Mouse (Mus musculus) lung, embryonic 16.5 days (tissue): ENCODE measurements around the gene Dbndd1. TPM values are rescaled to one million over a fixed set of nuclear protein-coding genes. Genes with fewer than 3 reads are reported as not detected.

ENCODE experiments used
- ATAC-seq: fragments of 200-750 bp; cut with Nextera tagmentation; 2 replicates; pipeline ENCODE4 v1.8.0; 2017; ENCODE audit warnings: low read depth, mild to moderate bottlenecking, moderate library complexity
- H3K27ac ChIP-seq: fragments of 300-500 bp; sonication (generic); 2 replicates; pipeline ENCODE4 v1.5.1; 2014; ENCODE audit warnings: mild to moderate bottlenecking, control low read depth, low read length
- H3K27me3 ChIP-seq: fragments of 300-500 bp; sonication (generic); 2 replicates; pipeline ENCODE4 v1.6.1; 2014; ENCODE audit warnings: low read depth, low read length, mixed read lengths; ENCODE audit not compliant: control insufficient read depth, insufficient read depth
- H3K36me3 ChIP-seq: fragments of 300-500 bp; sonication (generic); 2 replicates; pipeline ENCODE4 v1.6.1; 2014; ENCODE audit warnings: low read length; ENCODE audit not compliant: control insufficient read depth, insufficient read depth
- H3K4me1 ChIP-seq: fragments of 300-500 bp; sonication (generic); replicated peaks from 2 replicates; pipeline ENCODE4 v1.6.1; 2014; ENCODE audit warnings: low read length, mixed read lengths; ENCODE audit not compliant: control insufficient read depth, insufficient read depth
- H3K4me2 ChIP-seq: fragments of 300-500 bp; sonication (generic); 2 replicates; pipeline ENCODE4 v1.6.1; 2014; ENCODE audit warnings: low read depth, low read length, control low read depth
- H3K4me3 ChIP-seq: fragments of 300-500 bp; sonication (generic); 2 replicates; pipeline ENCODE4 v1.5.1; 2014; ENCODE audit warnings: mild to moderate bottlenecking, low read length, control low read depth
- H3K9ac ChIP-seq: fragments of 300-500 bp; sonication (generic); 2 replicates; pipeline ENCODE4 v1.6.1; 2014; ENCODE audit warnings: low read length, control low read depth
- H3K9me3 ChIP-seq: fragments of 300-500 bp; sonication (generic); 2 replicates; pipeline ENCODE4 v1.6.1; 2016; ENCODE audit warnings: low read length; ENCODE audit not compliant: control insufficient read depth
- WGBS: fragments of 180-500 bp; shearing (Covaris S2); extraction: QIAGEN DNeasy Blood & Tissue Kit; methylation state at CpG from one replicate; pipeline ENCODE4 v1.1.7; 2014; 5-methylcytosine and 5-hydroxymethylcytosine counted together
- polyA plus RNA-seq: library from polyadenylated mRNA; unstranded; fragments of >200 nt; fragmentation: Nextera tagmentation; extraction: Ambion mirVana; gene quantifications from 2 replicates; pipeline ENCODE4 v1.2.1, GENCODE M21; 2015

Dbndd1 gene
- polyA plus RNA-seq, 1 experiment from 2014 or later: 1.5 TPM

DNA sequence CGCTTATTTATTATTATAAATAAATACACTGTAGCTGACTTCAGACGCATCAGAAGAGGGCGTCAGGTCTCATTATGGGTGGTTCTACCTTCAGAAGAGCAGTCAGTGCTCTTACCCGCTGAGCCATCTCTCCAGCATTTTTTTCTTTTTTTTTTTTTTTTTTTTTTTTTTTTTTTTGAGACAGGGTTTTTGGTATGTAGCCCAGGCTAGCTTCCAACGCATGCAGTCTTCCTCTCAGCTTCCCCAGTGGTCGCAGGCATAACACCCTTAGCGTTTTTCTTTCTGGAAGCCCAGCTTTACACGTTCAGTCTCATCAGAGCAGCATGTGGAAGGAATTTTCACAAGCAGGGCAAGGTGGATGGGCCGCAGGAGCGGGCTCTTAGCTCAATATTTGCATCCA, 2.9 kb upstream of the Dbndd1 start:
- 0 out of 2 replicates have a peak overlapping the region, but pooled peaks have one; percentile 33 for H3K9ac ChIP-seq

DNA sequence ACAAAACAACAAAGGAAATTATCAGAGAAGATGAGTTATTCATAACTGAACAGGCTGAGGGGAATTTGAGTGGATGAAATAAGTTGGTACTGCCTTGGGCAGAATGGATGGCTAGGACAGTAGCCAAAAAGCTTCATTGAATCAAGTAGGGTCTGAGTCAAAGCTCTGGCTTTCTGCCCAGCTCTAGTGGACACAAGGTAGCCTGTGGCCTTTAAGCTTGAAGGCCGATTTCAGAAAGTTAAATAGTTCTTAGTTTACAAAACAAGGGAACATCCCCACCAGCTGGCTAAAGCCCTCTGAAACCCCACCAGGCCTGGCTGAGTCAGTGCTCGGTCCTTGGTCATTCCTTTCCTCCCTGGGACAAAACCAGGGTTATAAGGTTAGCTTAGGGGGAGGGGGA, 1.3 kb upstream of the Dbndd1 start:
- Histone ChIP-seq H3K27me3 (peaks cover 39% of the 10 kb centered on the region), H3K9ac (no peak overlapping the region), H3K9me3 (no peaks in the 10 kb centered on the region), H3K4me2 (no peak overlapping the region), H3K36me3 (no peaks in the 10 kb centered on the region), H3K4me1 (peaks cover 19% of the 10 kb centered on the region), H3K27ac (no peak overlapping the region), H3K4me3 (no peak overlapping the region)
- whole genome bisulfite sequencing: 29% methylated on average over 2 of the region's 2 CpGs
- no peak for ATAC-seq

More for the DNA sequence above, 2.9 kb upstream of the Dbndd1 start:
- H3K27me3 ChIP-seq: peaks cover 30% of the 10 kb centered on the region
- H3K4me1 ChIP-seq: peaks cover 19% of the 10 kb centered on the region
- ATAC-seq: no peak
- peak overlapping the region; percentile 70 for H3K4me3 ChIP-seq
- no peaks in the 10 kb centered on the region for H3K9me3 ChIP-seq
- 26% methylated on average over 10 of the region's 10 CpGs for WGBS
- H3K36me3 ChIP-seq: peaks cover 5% of the 10 kb centered on the region; the same call in 1 of the 2 replicates
- H3K27ac ChIP-seq: no peak overlapping the region
- peak overlapping the region; percentile 56 for H3K4me2 ChIP-seq

DNA sequence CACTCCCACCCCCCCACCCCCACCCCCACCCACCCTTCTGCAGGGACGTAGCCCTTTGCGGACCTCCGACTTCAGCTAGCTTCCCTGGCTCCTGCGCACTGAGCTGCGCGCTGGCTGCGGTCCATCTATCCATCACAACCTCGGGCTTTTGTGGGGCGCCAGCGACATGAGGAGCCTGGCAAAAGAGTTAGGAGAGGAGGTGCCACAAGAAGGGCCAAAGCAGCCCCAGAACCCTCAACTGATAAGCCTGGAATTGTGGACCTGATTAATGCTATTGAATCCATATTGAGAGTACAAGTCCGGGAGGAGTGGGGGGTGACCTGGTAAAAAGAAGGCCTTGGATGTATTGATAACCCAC, 256 bp upstream of the Dbndd1 start:
- Histone ChIP-seq H3K9me3 (no peaks in the 10 kb centered on the region), H3K27ac (no peak overlapping the region), H3K9ac (no peak overlapping the region), H3K27me3 (peaks cover 39% of the 10 kb centered on the region), H3K4me1 (peaks cover 19% of the 10 kb centered on the region), H3K4me3 (peak overlapping the region; percentile 73), H3K36me3 (no peaks in the 10 kb centered on the region), H3K4me2 (peak overlapping the region; percentile 99)
- WGBS: under 1% methylated on average over 11 of the region's 11 CpGs
- ATAC-seq: no peak

DNA sequence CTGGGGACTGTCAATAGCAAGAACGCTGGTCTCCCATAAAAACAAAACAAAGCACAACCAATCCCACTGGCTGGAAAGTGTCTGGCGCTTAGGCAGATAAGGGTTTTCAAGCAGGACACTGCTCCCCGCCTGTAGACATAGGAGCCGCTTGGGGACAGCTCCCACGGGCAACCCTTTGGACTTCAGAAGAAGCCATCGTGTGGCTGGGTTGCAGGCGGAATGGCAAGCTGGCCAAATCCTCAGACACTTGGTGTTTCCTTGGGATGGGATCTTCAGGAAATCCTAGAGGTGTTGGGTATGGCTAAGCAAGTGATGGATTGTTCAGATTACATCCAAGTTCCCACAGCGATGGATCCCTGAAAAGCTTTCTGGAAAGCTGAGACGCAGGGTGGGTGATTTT, 1.1 kb downstream of the Dbndd1 start:
- Histone ChIP-seq H3K9ac (peak overlapping the region; percentile 68), H3K4me2 (peak overlapping the region; percentile 99), H3K4me3 (peak overlapping the region; percentile 73), H3K27ac (no peak overlapping the region), H3K27me3 (peaks cover 39% of the 10 kb centered on the region), H3K9me3 (no peaks in the 10 kb centered on the region), H3K4me1 (peaks cover 13% of the 10 kb centered on the region), H3K36me3 (no peaks in the 10 kb centered on the region)
- ATAC-seq: no peak
- under 1% methylated on average over 9 of the region's 9 CpGs for whole genome bisulfite sequencing

DNA sequence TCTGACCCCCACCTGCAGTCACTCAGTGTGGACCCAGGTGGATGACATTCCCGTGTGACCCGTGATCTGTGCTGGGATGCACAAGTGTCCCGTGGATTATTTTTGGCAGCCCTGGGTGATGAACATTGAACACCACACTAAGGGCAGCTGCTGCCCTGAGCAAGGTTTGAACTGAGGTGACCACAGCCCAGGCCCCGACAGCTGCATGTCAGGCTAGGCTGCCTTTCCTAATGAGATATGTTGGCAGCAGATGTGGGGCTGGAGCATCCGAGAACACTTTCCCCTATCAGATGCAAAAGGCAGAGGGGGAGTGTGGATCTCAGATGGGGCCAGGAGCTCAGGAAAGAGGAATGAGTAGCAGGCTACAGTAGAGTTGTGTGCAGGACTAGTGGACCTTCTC, 4.4 kb downstream of the Dbndd1 start:
- WGBS: 76% methylated on average over 5 of the region's 5 CpGs

DNA sequence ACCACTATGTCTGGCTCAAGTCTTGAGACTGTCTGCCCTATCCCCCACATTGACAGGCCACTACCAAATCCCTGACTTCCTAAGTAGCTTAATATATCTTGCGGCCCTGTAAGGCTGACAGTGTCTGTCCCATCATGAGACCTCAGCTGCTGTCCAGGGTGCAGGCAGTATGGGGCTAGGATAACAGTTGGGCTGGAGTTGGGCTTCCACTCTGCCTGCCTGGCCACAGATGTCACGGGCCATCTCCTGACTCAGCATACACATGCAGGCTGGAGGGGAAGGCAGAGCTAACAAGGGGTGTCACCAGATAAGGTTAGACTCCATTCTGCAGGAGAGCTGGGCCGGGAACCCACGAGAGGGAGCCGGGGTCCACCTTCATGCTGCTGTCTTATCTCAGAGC, 8.1 kb downstream of the Dbndd1 start:
- Histone ChIP-seq H3K27ac (no peak overlapping the region), H3K4me1 (no peaks in the 10 kb centered on the region), H3K4me3 (no peak overlapping the region), H3K9ac (no peak overlapping the region), H3K9me3 (peaks cover 3% of the 10 kb centered on the region; the same call in 1 of the 2 replicates), H3K4me2 (no peak overlapping the region), H3K36me3 (peaks cover 21% of the 10 kb centered on the region), H3K27me3 (no peaks in the 10 kb centered on the region; the same call in 1 of the 2 replicates)
- 90% methylated on average over 5 of the region's 5 CpGs for WGBS
- ATAC-seq: no peak

More for the DNA sequence above, 4.4 kb downstream of the Dbndd1 start:
- H3K9me3 ChIP-seq: no peaks in the 10 kb centered on the region
- no peak overlapping the region for H3K27ac ChIP-seq
- peaks cover 8% of the 10 kb centered on the region; the same call in 1 of the 2 replicates for H3K4me1 ChIP-seq
- no peak overlapping the region for H3K4me3 ChIP-seq
- H3K4me2 ChIP-seq: no peak overlapping the region
- H3K9ac ChIP-seq: no peak overlapping the region
- ATAC-seq: no peak
- H3K27me3 ChIP-seq: peaks cover 30% of the 10 kb centered on the region
- peaks cover 3% of the 10 kb centered on the region; the same call in 1 of the 2 replicates for H3K36me3 ChIP-seq

DNA sequence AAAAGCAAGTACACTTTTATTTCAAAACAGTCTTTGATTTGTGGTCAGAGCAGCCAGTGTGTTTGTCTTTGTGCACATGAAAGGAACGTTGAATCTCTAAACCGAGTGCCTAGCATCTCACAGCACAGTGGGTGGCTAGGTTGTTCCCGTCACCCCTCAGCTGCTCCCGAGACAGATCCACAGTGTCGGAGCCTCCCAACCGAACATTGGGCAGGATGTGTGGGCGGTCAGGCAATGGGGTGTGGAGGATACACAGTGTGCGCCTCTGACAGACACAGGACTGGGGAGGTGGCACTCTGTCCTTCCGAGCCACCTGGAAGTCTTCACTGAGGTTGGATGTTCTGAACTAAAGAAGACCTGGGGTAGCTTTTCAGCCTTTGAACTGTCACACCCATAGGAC, 9.6 kb downstream of the Dbndd1 start:
- Histone ChIP-seq H3K27ac (no peak overlapping the region), H3K9me3 (peaks cover 3% of the 10 kb centered on the region; the same call in 1 of the 2 replicates), H3K36me3 (peaks cover 33% of the 10 kb centered on the region), H3K4me2 (no peak overlapping the region), H3K4me1 (no peaks in the 10 kb centered on the region), H3K27me3 (no peaks in the 10 kb centered on the region), H3K9ac (no peak overlapping the region), H3K4me3 (no peak overlapping the region)
- 82% methylated on average over 9 of the region's 9 CpGs for WGBS
- ATAC-seq: no peak

DNA sequence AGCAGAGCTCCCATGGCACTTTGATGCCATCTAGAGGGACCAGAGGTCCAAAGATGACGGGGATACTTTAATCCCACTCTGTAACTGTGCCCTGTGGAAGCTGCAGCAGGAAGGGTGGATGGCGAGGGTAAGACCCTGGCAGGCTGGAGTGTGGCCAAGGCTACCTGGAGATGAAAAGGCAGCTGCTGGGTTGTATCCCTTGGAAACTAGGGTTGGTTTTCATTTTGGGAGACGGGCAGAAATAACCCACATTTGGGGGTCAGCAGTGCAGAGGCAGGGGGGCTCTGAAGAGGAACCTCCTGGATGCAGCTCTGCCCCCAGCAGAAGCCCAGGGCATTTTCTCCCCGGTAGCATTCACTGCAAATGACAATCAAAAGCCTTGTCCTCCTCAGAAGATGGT, 10.0 kb downstream of the Dbndd1 start:
- no peak overlapping the region for H3K4me3 ChIP-seq
- no peak overlapping the region for H3K27ac ChIP-seq
- H3K36me3 ChIP-seq: peaks cover 35% of the 10 kb centered on the region
- no peak overlapping the region for H3K4me2 ChIP-seq
- no peaks in the 10 kb centered on the region for H3K4me1 ChIP-seq
- H3K9me3 ChIP-seq: peaks cover 3% of the 10 kb centered on the region; the same call in 1 of the 2 replicates
- H3K27me3 ChIP-seq: no peaks in the 10 kb centered on the region
- ATAC-seq: no peak
- no peak overlapping the region for H3K9ac ChIP-seq
- 75% methylated on average over 4 of the region's 4 CpGs for WGBS

DNA sequence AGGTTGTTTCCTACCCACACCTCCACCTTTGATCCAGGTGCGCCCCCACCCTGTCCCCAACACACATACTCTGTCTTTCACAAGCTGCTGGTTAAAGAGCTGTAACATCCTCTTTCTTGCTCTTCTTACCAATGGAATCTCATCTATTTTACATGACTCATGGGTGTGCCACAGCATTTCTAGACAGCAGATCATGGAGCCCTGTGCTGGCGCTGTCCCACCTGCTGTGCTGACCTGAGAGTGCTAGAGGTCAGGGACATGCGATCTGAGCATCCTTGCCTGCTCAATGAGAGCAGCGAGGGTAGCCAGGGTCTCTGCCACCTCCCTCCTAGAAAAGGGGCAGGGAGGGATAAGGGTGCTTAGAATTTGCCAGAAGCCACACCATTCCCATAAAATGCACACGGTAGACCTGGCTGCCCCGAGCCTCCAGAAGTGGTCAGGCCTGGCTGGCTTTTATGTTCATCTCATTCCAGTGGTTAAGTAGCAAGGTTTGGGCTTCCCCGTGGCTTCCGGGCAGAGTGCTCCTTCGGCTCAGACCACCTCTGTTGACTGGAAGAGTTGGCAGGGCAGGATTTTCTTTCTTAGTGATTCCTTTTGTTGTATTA, 10.6 kb downstream of the Dbndd1 start:
- Histone ChIP-seq H3K9ac (no peak overlapping the region), H3K27me3 (no peaks in the 10 kb centered on the region), H3K9me3 (peaks cover 3% of the 10 kb centered on the region; the same call in 1 of the 2 replicates), H3K4me3 (no peak overlapping the region), H3K27ac (no peak overlapping the region), H3K4me2 (no peak overlapping the region), H3K4me1 (no peaks in the 10 kb centered on the region), H3K36me3 (peaks cover 35% of the 10 kb centered on the region)
- no peak for ATAC-seq
- WGBS: 86% methylated on average over 9 of the region's 9 CpGs
